Mouse (Mus musculus): ENCODE measurements at regions not wholly inside any gene's neighbourhood (a gene's known extent, or its start where the extent isn't known, plus 50 kb on each side); places are given as distances from the start of the nearest gene placed in this dataset.

- TF ChIP-seq ZNF384 (IDR thresholded peaks at IDR 0.05; ENCODE audit: low read depth, low read length) (no peak), MAFK (IDR thresholded peaks at IDR 0.05; ENCODE audit: insufficient read depth, low read depth, low read length) (no peak)
Observed at GRCm38 (mm10) chr6:102844507-102844906, 271.6 kb upstream of the Cntn3 start.

Data from ES-E14 (cell line).